Mouse (Mus musculus): Measurements from ENCODE around the gene Mllt6. TPM values are rescaled to one million over a fixed set of nuclear protein-coding genes. Genes with fewer than 3 reads are reported as not detected.

Gene Mllt6
- total and polyA plus RNA-seq, 3 experiments, result 17.2 to 17.6 TPM; not detected in 1

DNA sequence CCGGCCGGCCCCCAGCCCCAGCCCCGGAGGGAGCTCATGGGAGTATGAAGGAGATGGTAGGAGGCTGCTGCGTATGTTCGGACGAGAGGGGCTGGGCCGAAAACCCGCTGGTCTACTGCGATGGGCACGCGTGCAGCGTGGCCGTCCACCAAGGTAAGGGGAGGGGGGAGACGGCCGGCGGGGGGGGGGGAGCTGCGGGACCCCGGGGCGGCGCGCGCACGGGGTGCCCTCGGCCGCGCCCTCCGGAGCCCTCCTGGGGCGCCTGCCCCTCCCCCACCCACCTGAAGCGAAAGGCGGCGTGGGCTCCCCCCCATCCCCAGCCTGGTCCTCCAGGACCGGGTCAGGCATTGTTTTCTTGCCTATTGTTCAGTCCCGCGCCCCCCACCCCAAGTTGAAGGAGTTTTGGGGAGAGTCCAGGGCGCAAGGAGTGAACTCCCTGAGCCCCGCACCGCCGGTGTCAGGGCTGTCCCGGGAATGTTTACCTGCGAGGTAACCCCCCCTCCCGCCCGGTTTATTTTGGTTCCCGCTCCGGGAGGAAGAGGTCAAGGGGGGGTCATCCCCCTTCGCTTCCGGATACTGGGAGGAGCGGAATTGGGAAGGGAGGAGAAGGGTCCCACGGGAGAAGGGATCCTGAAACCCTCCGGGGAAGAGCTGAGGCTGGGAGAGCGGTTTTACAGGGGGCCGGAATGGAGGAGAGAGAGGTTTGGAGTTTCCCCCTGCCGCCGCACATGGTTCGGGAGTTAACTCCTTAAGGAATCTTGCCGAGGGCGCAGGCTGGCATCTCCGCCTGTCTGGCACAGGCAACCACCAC lies 519 bp downstream of the Mllt6 start (continued):
- TF ChIP-seq CTCF (IDR thresholded peaks at IDR 0.05 in 2 of 3, conservative IDR thresholded peaks at IDR 0.05 in 1 of 3; ENCODE audit: control insufficient read depth in 1 of 3, insufficient read depth in 1 of 3, low read depth in 2 of 3, low read length in 3 of 3, poor library complexity in 1 of 3, severe bottlenecking in 1 of 3), result no peak

DNA sequence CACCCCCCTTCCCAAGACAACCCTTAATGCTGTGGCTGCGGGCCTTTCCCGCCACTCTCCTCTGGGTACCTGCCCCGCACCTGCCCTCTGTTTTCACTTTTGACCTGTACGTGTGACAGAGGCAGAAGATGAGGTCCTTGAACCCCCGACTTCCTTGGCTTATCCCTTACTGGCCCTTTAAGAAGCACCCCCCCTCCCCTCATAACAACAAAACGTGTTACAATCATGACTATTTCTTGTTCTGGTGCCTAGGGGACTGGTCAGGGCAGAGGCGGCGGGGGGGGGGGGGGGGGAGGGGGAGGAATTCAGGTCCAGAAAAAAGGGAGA lies 1.1 kb downstream of the Mllt6 start:
- Histone ChIP-seq H3K4me1 (ENCODE audit: control insufficient read depth in 1 of 2, insufficient read depth in 2 of 2, low read length in 2 of 2) (peaks cover 8 to 15% of the 10 kb centered on the region in 2 experiments), H3K9ac (ENCODE audit: control insufficient read depth, low read depth, low read length, poor library complexity, severe bottlenecking) (no peak overlapping the region)

DNA sequence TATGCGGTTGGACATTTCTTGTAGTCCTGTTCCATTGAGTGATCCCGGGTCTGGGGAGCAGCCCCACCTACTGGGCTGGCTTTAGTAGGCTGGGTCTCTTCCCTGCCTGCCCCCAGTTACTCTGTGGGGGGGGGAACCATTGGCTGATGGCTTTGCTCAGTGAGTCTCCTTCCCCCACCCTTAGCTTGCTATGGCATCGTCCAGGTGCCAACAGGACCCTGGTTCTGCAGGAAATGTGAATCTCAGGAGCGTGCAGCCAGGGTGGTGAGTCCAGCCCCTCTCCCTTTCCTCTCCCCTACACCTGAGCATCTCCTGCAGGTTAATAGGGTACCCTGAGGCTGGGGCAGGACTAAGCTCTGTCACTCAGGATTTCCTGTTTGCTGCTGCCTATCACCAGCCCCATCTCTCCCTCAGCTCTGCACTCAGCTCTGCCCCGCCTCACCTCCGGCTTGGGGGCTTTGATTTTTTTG lies 1.6 kb downstream of the Mllt6 start:
- DNase-seq (ENCODE audit: low read depth, low spot score), result no peak
- Histone ChIP-seq H3K4me3 (ENCODE audit: control insufficient read depth in 1 of 2, insufficient read depth in 1 of 2, low read depth in 2 of 2, low read length in 2 of 2) (no peak overlapping the region), H3K27me3 (ENCODE audit: control insufficient read depth in 1 of 2, insufficient read depth in 2 of 2, low read length in 2 of 2) (no peaks in the 10 kb centered on the region), H3K9me3 (replicated peaks; ENCODE audit: insufficient read depth, low read length) (no peaks in the 10 kb centered on the region), H3K79me2 (ENCODE audit: control insufficient read depth, insufficient read depth, low read length, poor library complexity) (peaks cover 10% of the 10 kb centered on the region), H3K27ac (ENCODE audit: control insufficient read depth, low read depth, low read length) (no peak overlapping the region), H3K9ac (ENCODE audit: control insufficient read depth, low read depth, low read length, poor library complexity, severe bottlenecking) (no peak overlapping the region), H3K36me3 (ENCODE audit: control insufficient read depth in 1 of 2, insufficient read depth in 2 of 2, low read length in 2 of 2) (no peaks in the 10 kb centered on the region; a peak in 1 of 4 replicates), H3K4me1 (ENCODE audit: control insufficient read depth in 1 of 2, insufficient read depth in 2 of 2, low read length in 2 of 2) (peaks cover 8 to 12% of the 10 kb centered on the region in 2 experiments)
- TF ChIP-seq RCOR1 (IDR thresholded peaks at IDR 0.05; ENCODE audit: low read depth, low read length) (peak; percentile 54; the same call in 1 of the 2 replicates), CHD1 (IDR thresholded peaks at IDR 0.05; ENCODE audit: low read depth, low read length) (no peak)

More for the DNA sequence above, 1.1 kb downstream of the Mllt6 start:
- H3K27ac ChIP-seq (ENCODE audit: control insufficient read depth, low read depth, low read length), result no peak overlapping the region
- TF ChIP-seq RAD21 (IDR thresholded peaks at IDR 0.05; ENCODE audit: low read depth, low read length), result no peak
- no peak for TF ChIP-seq GABPA (IDR thresholded peaks at IDR 0.05; ENCODE audit: low read depth, low read length)
- TF ChIP-seq MYB (IDR thresholded peaks at IDR 0.05; ENCODE audit: low read depth, low read length), result no peak
- TF ChIP-seq ZMIZ1 (IDR thresholded peaks at IDR 0.05; ENCODE audit: low read depth, low read length), result no peak
- no peak for TF ChIP-seq KAT2A (conservative IDR thresholded peaks at IDR 0.05; ENCODE audit: low read depth, low read length)
- TF ChIP-seq USF2 (IDR thresholded peaks at IDR 0.05; ENCODE audit: borderline replicate concordance in 1 of 2, insufficient read depth in 1 of 2, low read depth in 1 of 2, low read length in 2 of 2), result no peak
- TF ChIP-seq CTCF (IDR thresholded peaks at IDR 0.05 in 2 of 3, conservative IDR thresholded peaks at IDR 0.05 in 1 of 3; ENCODE audit: control insufficient read depth in 1 of 3, insufficient read depth in 1 of 3, low read depth in 2 of 3, low read length in 3 of 3, poor library complexity in 1 of 3, severe bottlenecking in 1 of 3), result no peak
- no peak for TF ChIP-seq RCOR1 (IDR thresholded peaks at IDR 0.05; ENCODE audit: low read depth, low read length)
- no peak for TF ChIP-seq ZNF384 (IDR thresholded peaks at IDR 0.05; ENCODE audit: low read depth, low read length)
- no peak for TF ChIP-seq NELFE (IDR thresholded peaks at IDR 0.05; ENCODE audit: low read depth, low read length)
- peaks cover 0 to 3% of the 10 kb centered on the region in 2 experiments; a peak in 2 of 4 replicates for H3K36me3 ChIP-seq (ENCODE audit: control insufficient read depth in 1 of 2, insufficient read depth in 2 of 2, low read length in 2 of 2)
- H3K27me3 ChIP-seq (ENCODE audit: control insufficient read depth in 1 of 2, insufficient read depth in 2 of 2, low read length in 2 of 2), result no peaks in the 10 kb centered on the region
- peaks cover 11% of the 10 kb centered on the region for H3K79me2 ChIP-seq (ENCODE audit: control insufficient read depth, insufficient read depth, low read length, poor library complexity)
- peak overlapping the region; percentile 53 to 85 for H3K4me3 ChIP-seq (ENCODE audit: control insufficient read depth in 1 of 2, insufficient read depth in 1 of 2, low read depth in 2 of 2, low read length in 2 of 2)
- DNase-seq (ENCODE audit: low read depth, low spot score), result peak; percentile 32
- no peaks in the 10 kb centered on the region for H3K9me3 ChIP-seq (replicated peaks; ENCODE audit: insufficient read depth, low read length)

All from MEL (cell line).